Mouse (Mus musculus) spleen, postnatal 14 days (tissue): Measurements from ENCODE around the gene Cyp2d26.

Experiments
- DNase-seq, 2 experiments: peaks; one replicate each; pipeline ENCODE4 v3.0.0; 2021 to 2022; ENCODE audit warnings: low spot score in 2 of 2

Gene Cyp2d26

GRCm38 (mm10) chr15:82763631-82764420 lies 30.3 kb downstream of the Cyp2d26 start, which contains the start of gene Cyp2d40:
TSS of gene Cyp2d40 (minus strand) at chr15:82764183.
- no peak for DNase-seq

DNA sequence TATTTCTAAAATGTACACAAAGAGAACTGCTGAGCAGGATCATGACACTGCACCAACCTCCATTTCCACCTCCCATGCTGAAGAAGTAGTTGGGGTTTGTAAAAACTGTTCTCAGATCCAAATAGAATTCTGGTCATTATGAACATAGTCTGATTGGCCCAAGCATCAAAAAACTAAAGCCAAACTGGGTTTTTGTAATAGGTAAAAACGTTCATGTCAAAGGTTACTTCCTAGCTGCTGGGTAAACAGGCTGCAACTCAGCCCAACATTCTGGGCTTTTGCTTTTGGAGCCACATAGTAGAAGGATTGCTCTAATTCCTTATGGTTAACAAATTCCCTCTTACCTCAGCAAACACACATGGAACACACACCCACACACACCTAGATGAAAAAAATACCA lies 46.0 kb downstream of the Cyp2d26 start:
- DNase-seq: no peak

DNA sequence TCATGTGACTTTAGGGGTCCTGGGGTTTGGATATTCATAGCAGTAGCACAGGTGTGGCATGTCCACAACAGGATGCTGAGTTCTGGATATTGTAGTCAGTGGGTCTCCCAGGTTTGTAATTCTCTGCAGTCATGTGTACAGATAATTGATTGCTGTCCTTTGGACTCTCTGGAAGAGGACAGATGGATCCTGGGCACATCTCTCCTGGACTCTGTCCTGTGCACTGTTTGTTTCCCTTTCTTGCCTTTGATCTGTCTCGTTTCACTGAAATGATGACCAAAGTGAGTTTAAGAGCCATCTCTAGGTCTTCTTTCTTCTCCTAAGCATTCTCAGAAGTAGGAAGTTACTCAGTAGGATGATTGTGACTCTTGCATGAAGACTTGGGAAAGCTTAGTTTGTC lies 46.6 kb downstream of the Cyp2d26 start:
- DNase-seq: no peak
